Mouse (Mus musculus) Patski (cell line): ENCODE data around the gene Hoga1. TPM values are rescaled to one million over a fixed set of nuclear protein-coding genes. Genes with fewer than 3 reads are reported as not detected.

Experiments
- ATAC-seq: fragments of 100-300 bp; one replicate; pipeline ENCODE4 v1.8.0; 2021
- CTCF ChIA-PET: fragments of 350-600 bp; sonication (Branson Sonifier 250); formaldehyde crosslinking; loops from one replicate; lab custom pipeline; 2022; ENCODE audit warnings: inconsistent platforms; lab: Charles Lee
- POLR2A ChIA-PET: fragments of 350-600 bp; sonication (Branson Sonifier 250); formaldehyde crosslinking; loops from one replicate; lab custom pipeline; 2022; ENCODE audit warnings: antibody characterized with exemption, inconsistent platforms; lab: Charles Lee
- DNase-seq: peaks from one replicate; pipeline ENCODE4 v3.0.0-alpha.2; 2011; ENCODE audit warnings: low read depth, low spot score
- H3K27me3 ChIP-seq: fragments of 371-371 bp; one replicate; pipeline ENCODE4 v1.5.1; 2021
- CTCF ChIP-seq: fragments of 100-300 bp; IDR thresholded peaks from one replicate; pipeline ENCODE4 v1.5.1; 2021
- in situ Hi-C: fragments of 300-500 bp; cut with MboI; formaldehyde crosslinking; loops from 3 replicates; pipeline ENCODE4 v1.11.1; 2018; ENCODE audit warnings: low pct_unique_long_range_greater_than_20kb, mixed read lengths
- polyA plus RNA-seq: library from polyadenylated mRNA; unstranded; gene quantifications from one replicate; pipeline ENCODE4 v1.2.3, GENCODE M21; 2021

The Hoga1 gene
- polyA plus RNA-seq = 51.2 TPM

DNA sequence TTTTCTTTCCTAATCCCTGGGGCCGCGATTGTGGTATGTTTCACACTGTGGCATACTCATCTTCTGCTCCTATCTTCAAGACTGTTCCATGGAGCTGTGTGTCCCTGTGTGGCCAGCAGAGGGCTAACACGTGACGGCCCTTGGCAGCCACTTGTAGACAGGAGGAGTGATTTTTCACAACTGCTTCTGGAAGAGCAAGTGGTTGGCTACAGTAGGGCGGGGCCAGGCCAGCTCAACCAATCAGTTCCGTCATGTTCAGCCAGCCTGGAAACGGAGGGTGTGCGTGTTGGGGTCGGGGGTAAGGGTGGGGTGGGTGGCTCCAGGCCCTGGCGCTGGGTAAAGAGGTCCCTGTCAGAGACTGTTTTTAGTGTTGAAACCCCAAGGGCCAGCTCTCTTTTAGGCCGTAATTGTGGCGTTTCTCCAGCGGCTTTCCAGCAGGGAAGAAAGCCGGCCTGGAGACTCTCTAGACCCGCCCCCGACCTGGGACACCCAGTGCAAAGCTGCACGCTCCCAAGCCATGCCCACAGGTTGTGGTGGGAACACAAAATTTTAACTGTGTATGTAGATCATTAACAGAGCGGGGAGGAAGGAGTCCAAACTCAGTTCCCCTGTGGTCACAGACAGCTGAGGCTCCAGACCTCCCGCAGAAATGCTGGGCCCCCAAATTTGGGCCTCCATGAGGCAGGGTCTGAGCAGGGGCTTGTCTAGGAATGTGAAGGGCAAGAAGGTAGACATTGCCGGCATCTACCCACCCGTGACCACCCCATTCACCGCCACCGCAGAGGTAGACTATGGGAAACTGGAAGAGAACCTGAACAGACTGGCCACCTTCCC, at the start of gene Hoga1:
Gene Hoga1, plus strand, starts transcription at position 342 of the 834 bp plus-strand sequence.
- ChIA-PET CTCF (interaction anchor here (0.7 to 3.7 kb wide), 18 partner anchors 9 to 184 kb away, joined by 3 to 68 read pairs (median 4); partner anchors contain the start of genes Ankrd2, Avpi1 and Pi4k2a), POLR2A (interaction anchor here (0.6 to 2.1 kb wide), 4 partner anchors 9 to 43 kb away, joined by 3 to 6 read pairs (median 4); partner anchors contain the start of gene Ankrd2)
- in situ Hi-C loops = no loop called here
- no peak for DNase-seq
- no peaks in the 10 kb centered on the region for H3K27me3 ChIP-seq
- peak; percentile 96 for TF ChIP-seq CTCF
- peak; percentile 92 for ATAC-seq

DNA sequence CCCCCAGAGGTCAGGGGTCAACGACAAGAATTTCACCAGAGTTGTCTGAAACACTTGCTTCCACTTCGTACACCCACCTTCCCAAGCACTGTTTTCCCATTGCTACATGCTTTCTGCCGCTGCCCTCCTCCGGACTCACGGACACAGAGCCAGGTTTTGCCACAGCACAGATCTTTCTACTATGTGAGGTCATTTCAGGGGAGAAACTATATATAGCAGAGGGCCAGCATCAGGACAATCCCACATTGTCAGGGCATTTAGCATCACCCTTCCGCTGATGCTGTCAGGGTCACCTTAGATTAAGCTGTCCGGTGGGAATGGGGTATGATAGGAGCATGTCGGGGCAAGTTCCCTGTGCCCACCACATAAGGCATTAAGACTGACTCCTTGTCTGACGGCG, 48.3 kb upstream of the Hoga1 start:
- no peak for TF ChIP-seq CTCF
- POLR2A ChIA-PET = no interaction called here
- in situ Hi-C loops = no loop called here
- H3K27me3 ChIP-seq = no peaks in the 10 kb centered on the region
- CTCF ChIA-PET = interaction anchor here (1.0 to 1.4 kb wide), 3 partner anchors 20 to 51 kb away, joined by 3 to 4 read pairs (median 3); no protein-coding TSS in a partner anchor
- ATAC-seq = no peak
- no peak for DNase-seq

DNA sequence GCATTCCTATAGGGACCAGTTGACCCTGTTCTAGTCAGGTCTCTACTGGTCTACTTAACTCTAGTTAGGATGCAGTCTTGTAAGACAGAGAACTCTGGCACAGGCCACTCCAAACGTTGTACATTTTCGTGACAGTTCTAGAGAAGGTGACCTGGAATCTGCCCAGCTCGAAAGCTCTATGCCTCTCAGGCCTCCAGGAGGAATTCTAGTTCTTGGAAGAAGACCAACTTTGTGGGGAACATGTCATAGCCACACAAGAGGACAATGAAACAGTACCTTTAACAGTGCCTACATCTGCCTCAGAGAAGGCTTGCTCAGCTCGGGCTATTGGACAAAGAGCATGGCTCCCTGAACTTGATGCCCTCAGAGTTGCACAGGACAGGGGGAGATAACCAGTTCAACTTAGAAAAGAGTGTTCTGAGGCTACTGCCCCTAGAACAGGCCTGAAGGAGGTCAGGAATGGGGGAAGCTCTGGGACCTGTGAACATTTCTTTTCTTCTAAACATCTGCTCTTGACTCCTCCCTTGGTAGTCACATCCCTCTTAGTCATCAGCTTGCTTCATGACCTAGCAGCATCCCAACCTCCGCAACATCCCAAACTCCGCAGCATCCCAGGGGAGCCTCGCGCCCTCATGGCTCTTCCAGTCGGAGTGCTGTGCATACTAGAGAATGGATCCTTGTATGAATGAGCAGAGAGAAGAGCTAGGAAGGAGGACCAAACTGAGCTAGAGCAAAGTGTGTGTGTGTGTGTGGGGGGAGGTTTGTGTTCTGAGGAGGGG, 46.5 kb upstream of the Hoga1 start:
- TF ChIP-seq CTCF = no peak
- in situ Hi-C loops = no loop called here
- no peaks in the 10 kb centered on the region for H3K27me3 ChIP-seq
- DNase-seq = no peak
- CTCF ChIA-PET = interaction anchor here (0.9 to 2.3 kb wide), 2 partner anchors 9 to 36 kb away, joined by 4 to 9 read pairs; partner anchors contain the start of gene Ankrd2
- POLR2A ChIA-PET = interaction anchor here (1.0 kb wide), 1 partner anchor 9 kb away, joined by 3 read pairs; no protein-coding TSS in a partner anchor
- ATAC-seq = no peak

DNA sequence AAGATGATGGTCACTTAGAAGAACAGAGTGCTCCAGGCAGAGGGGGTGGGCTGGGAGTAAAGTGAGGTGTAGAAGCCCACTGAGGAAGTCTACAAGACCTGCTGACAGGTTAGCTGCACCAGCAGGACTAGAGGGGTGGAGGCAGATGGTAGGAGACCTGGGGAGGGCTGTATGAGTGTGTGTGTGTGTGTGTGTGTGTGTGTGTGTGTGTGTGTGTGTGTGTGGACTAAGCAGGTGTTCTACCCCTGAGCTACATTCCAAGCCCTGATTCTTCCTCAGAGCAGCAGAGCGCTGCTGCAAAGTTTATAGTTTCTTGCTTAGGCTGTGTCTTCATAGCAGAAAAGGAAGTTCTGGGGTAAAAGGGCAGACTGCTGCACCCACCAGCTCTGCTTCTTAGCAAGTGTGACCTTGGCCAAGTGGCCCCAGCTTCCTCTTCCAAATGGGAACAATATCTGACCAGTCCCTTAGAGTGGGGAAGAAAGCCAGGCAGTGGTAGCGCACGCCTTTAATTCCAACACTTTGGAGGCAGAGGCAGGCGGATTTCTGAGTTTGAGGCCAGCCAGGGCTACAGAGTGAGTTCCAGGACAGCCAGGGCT, 45.6 kb upstream of the Hoga1 start:
- in situ Hi-C loops = no loop called here
- DNase-seq (no peak), ATAC-seq (no peak)
- no peaks in the 10 kb centered on the region for H3K27me3 ChIP-seq
- CTCF ChIA-PET = interaction anchor here (0.9 to 2.3 kb wide), 3 partner anchors 8 to 36 kb away, joined by 4 to 9 read pairs (median 4); partner anchors contain the start of gene Ankrd2
- TF ChIP-seq CTCF = no peak
- POLR2A ChIA-PET = interaction anchor here (0.7 kb wide), 1 partner anchor 92 kb away, joined by 3 read pairs; no protein-coding TSS in a partner anchor

DNA sequence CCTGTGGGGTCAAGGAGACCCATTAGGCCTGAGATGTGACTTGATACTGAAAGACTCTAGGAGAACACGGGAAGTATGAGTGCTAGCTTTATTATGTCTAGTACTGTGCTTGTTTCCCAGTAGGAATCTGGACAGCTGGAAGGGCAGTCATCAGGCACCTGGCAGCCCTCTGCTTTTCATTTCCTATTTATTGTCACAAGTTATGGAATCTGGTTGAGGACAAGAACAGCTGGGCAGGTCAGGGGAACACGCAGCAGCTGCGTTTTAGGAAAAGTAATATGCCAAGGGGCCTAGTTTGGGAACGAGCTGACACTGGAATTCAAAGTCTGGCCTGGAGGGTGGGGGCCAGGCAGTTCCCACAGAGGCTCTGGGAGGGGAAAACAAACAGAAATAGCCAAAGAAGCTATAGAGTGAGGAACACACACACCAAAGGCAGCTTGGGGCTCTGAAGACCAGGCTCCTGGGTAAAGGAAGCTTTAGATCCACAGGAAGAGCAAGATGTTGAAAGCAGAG, 44.9 kb upstream of the Hoga1 start:
- H3K27me3 ChIP-seq = no peaks in the 10 kb centered on the region
- ChIA-PET CTCF (interaction anchor here (1.2 to 1.6 kb wide), 3 partner anchors 13 to 25 kb away, joined by 3 to 4 read pairs (median 4); no protein-coding TSS in a partner anchor), POLR2A (interaction anchor here (0.7 kb wide), 1 partner anchor 92 kb away, joined by 3 read pairs; no protein-coding TSS in a partner anchor)
- no peak for TF ChIP-seq CTCF
- DNase-seq (no peak), ATAC-seq (no peak)
- in situ Hi-C loops = no loop called here

DNA sequence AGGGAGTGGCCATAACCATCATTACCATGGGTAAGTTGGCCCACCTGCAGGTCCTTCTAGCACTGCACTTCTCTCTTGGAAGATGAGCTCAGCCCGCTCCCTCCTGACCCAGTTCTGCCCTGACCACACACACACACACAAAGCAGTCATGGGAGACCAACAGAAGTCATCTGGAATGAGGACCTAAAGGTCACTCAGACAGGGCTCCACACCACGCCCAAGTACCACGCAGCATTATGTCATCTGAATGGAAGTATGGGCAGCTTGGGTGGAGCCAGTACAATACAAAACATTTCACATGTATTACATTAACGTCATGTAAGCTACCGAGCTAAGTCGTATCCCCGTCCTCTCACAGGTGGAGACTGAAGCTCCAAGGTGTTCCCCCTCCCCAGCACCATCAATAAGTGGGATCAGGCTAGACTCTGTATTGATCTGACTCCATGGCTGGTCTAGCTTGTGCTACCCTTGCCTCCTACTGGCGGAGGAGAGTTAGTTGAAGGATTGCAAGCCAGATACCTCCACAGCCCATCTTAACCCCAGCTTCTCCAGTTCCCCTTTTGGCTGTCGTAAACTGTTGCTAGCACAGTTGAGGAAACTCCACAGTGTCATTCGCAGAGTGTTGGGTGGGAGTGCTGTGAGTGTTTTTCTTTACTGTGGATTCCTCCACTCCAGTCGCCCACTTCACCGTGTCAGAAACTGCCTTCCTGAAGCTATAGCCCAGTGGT, 44.0 kb upstream of the Hoga1 start:
- ChIA-PET CTCF (interaction anchor here (1.2 to 1.6 kb wide), 3 partner anchors 12 to 24 kb away, joined by 3 to 4 read pairs (median 4); no protein-coding TSS in a partner anchor), POLR2A (interaction anchor here (0.6 kb wide), 1 partner anchor 80 kb away, joined by 3 read pairs; no protein-coding TSS in a partner anchor)
- no peak for ATAC-seq
- H3K27me3 ChIP-seq = no peaks in the 10 kb centered on the region
- in situ Hi-C loops = no loop called here
- TF ChIP-seq CTCF = no peak
- DNase-seq = no peak

DNA sequence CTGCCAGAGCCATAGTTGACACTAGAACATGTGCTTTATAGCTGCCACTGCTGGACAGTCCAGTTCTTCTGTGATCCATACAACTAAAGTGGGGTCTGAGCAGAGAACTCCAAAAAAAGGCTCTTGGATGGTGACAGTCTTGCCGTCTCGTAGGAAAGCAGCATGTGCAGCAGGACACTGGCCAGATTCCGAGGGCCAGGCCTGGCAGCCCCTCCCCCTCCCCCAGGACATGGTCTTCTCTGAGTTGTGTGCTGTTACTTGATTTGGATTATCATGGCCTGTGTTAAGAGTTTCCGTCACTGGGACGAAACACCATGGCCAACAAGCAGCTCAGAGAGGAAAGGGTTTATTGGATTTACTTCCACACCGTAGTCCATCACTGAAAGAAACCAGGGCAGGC, 41.2 kb upstream of the Hoga1 start:
- POLR2A ChIA-PET = no interaction called here
- CTCF ChIA-PET = no interaction called here
- in situ Hi-C loops = no loop called here
- ATAC-seq (no peak), DNase-seq (no peak)
- no peaks in the 10 kb centered on the region for H3K27me3 ChIP-seq
- TF ChIP-seq CTCF = no peak

DNA sequence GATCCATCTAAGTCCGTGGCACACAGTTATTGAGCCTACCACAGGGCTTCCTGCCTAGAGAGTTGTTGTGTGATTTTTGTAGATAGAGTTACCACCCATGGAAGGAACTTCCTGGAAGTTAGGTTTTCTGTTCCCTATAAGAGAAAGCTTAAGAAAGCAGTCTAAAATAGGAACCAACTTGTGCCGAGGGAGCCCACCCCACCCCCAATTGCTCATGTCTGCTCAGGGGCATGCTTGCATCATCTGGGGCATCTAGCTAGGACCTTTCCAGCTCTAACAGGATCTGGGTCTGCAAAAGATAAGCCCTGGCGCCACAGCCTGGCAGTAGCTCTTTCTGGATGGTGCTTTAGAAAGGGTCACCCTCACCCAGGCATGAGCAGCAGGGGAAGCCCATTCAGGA, 39.8 kb upstream of the Hoga1 start:
- DNase-seq (no peak), ATAC-seq (no peak)
- TF ChIP-seq CTCF = no peak
- H3K27me3 ChIP-seq = no peaks in the 10 kb centered on the region
- ChIA-PET CTCF (interaction anchor here (1.1 kb wide), 1 partner anchor 8 kb away, joined by 3 read pairs; no protein-coding TSS in a partner anchor), POLR2A (interaction anchor here (1.3 to 1.5 kb wide), 3 partner anchors 10 to 12 kb away, joined by 5 to 8 read pairs (median 5); no protein-coding TSS in a partner anchor)
- in situ Hi-C loops = no loop called here

DNA sequence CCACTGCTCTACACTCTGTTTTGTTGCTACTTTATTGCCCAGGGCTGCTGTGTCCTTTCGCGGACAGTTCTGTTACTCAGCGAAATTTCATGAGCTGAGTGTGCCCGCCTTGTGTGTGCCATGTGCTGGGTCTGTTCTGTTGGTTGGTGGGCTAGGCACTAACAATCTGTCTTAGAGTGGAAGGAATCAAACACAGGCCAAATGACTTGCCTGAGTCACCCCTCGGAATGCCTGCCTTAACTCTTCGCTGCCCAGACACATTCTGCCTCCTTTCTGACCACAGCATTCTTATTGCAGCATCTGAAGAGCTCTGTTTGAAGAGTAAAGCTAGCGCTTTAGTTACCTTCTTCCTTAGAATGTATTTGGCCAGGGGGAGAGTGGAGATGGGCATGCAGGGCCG, 38.8 kb upstream of the Hoga1 start:
- DNase-seq (no peak), ATAC-seq (no peak)
- CTCF ChIA-PET = interaction anchor here (1.1 kb wide), 1 partner anchor 9 kb away, joined by 3 read pairs; no protein-coding TSS in a partner anchor
- in situ Hi-C loops = no loop called here
- POLR2A ChIA-PET = interaction anchor here (1.3 to 1.5 kb wide), 3 partner anchors 9 to 13 kb away, joined by 5 to 8 read pairs (median 5); no protein-coding TSS in a partner anchor
- no peak for TF ChIP-seq CTCF
- no peaks in the 10 kb centered on the region for H3K27me3 ChIP-seq
